Mouse (Mus musculus) liver, embryonic 12.5 days (tissue): ENCODE results near the gene Tmem150b. TPM values are rescaled to one million over a fixed set of nuclear protein-coding genes. Genes with fewer than 3 reads are reported as not detected.

Source experiments
- ATAC-seq: fragments of 200-750 bp; cut with Nextera tagmentation; 2 replicates; pipeline ENCODE4 v1.8.0; 2017; ENCODE audit warnings: moderate number of reproducible peaks, mild to moderate bottlenecking, moderate library complexity
- H3K27ac ChIP-seq: fragments of 300-500 bp; sonication (generic); 2 replicates; pipeline ENCODE4 v1.5.1; 2016; ENCODE audit warnings: mild to moderate bottlenecking
- H3K27me3 ChIP-seq: fragments of 300-500 bp; sonication (generic); replicated peaks from 2 replicates; pipeline ENCODE4 v1.6.1; 2016; ENCODE audit warnings: mild to moderate bottlenecking, moderate library complexity
- H3K36me3 ChIP-seq: fragments of 300-500 bp; sonication (generic); 2 replicates; pipeline ENCODE4 v1.6.1; 2016; ENCODE audit warnings: mild to moderate bottlenecking, moderate library complexity
- H3K4me1 ChIP-seq: fragments of 300-500 bp; sonication (generic); 2 replicates; pipeline ENCODE4 v1.6.1; 2016
- H3K4me2 ChIP-seq: fragments of 300-500 bp; sonication (generic); 2 replicates; pipeline ENCODE4 v1.6.1; 2016; ENCODE audit warnings: mild to moderate bottlenecking, moderate library complexity
- H3K4me3 ChIP-seq: fragments of 300-500 bp; sonication (generic); 2 replicates; pipeline ENCODE4 v1.5.1; 2016; ENCODE audit warnings: mild to moderate bottlenecking, moderate library complexity
- H3K9ac ChIP-seq: fragments of 300-500 bp; sonication (generic); 2 replicates; pipeline ENCODE4 v1.6.1; 2016; ENCODE audit warnings: mild to moderate bottlenecking, moderate library complexity
- H3K9me3 ChIP-seq: fragments of 300-500 bp; sonication (generic); replicated peaks from 2 replicates; pipeline ENCODE4 v1.6.1; 2016; ENCODE audit warnings: mild to moderate bottlenecking, moderate library complexity
- WGBS: fragments of 180-500 bp; shearing (Covaris S2); methylation state at CpG from one replicate; pipeline ENCODE4 v1.1.7; 2016; ENCODE audit not compliant: insufficient replicate concordance; 5-methylcytosine and 5-hydroxymethylcytosine counted together
- polyA plus RNA-seq: library from polyadenylated mRNA; unstranded; fragments of >200 nt; fragmentation: Nextera tagmentation; extraction: Ambion mirVana; gene quantifications from 2 replicates; pipeline ENCODE4 v1.2.1, GENCODE M21; 2016

The Tmem150b gene
- polyA plus RNA-seq, 1 experiment from 2014 or later, result 0.12 TPM

GRCm38 (mm10) chr7:4658128-4658907, 66.7 kb downstream of the Tmem150b start:
- peak overlapping the region; percentile 97 for H3K9ac ChIP-seq
- under 1% methylated on average over 78 of the region's 78 CpGs for WGBS
- peaks cover 40% of the 10 kb centered on the region for H3K36me3 ChIP-seq
- peak overlapping the region; percentile 90 for H3K4me2 ChIP-seq
- H3K9me3 ChIP-seq, result no peaks in the 10 kb centered on the region
- ATAC-seq, result peak; percentile 58
- H3K4me1 ChIP-seq, result peaks cover 66% of the 10 kb centered on the region
- H3K27ac ChIP-seq, result peak overlapping the region; percentile 90
- no peaks in the 10 kb centered on the region for H3K27me3 ChIP-seq
- H3K4me3 ChIP-seq, result peak overlapping the region; percentile 88

- Histone ChIP-seq H3K36me3 (peaks cover 42% of the 10 kb centered on the region), H3K4me3 (peak overlapping the region; percentile 88), H3K27me3 (no peaks in the 10 kb centered on the region), H3K9ac (peak overlapping the region; percentile 97), H3K4me1 (peaks cover 68% of the 10 kb centered on the region), H3K4me2 (peak overlapping the region; percentile 90), H3K9me3 (no peaks in the 10 kb centered on the region), H3K27ac (peak overlapping the region; percentile 90)
- ATAC-seq, result no peak
- 36% methylated on average over 9 of the region's 9 CpGs for WGBS
Observed at GRCm38 (mm10) chr7:4657521-4658127, 67.4 kb downstream of the Tmem150b start.

Other genes starting within 250 kb of the Tmem150b start
- 41.1 and 42.9 TPM in 2 replicates for gene Ppp1r12c, start 223.6 kb downstream of the Tmem150b start, polyA plus RNA-seq
- gene Tnnt1, start 208.9 kb downstream of the Tmem150b start, polyA plus RNA-seq, result 13.7 and 17.9 TPM in 2 replicates
- gene Tnni3, start 201.0 kb downstream of the Tmem150b start, polyA plus RNA-seq, result 1.7 and 1.8 TPM in 2 replicates
- 0.24 and 0.26 TPM in 2 replicates for gene Dnaaf3, start 192.8 kb downstream of the Tmem150b start, polyA plus RNA-seq
- 0.84 and 1.3 TPM in 2 replicates for gene Syt5, start 177.7 kb downstream of the Tmem150b start, polyA plus RNA-seq
- gene Ptprh, start 121.2 kb downstream of the Tmem150b start, polyA plus RNA-seq, result not detected in 2 replicates
- gene Tmem86b, start 93.8 kb downstream of the Tmem150b start, polyA plus RNA-seq, result 25.7 and 26.1 TPM in 2 replicates
- 12.0 and 12.7 TPM in 2 replicates for gene Ppp6r1, start 66.2 kb downstream of the Tmem150b start, polyA plus RNA-seq
- 90.8 and 95.6 TPM in 2 replicates for gene Hspbp1, start 40.2 kb downstream of the Tmem150b start, polyA plus RNA-seq
- gene Brsk1, start 34.6 kb downstream of the Tmem150b start, polyA plus RNA-seq, result 0.19 and 0.29 TPM in 2 replicates
- gene Kmt5c, start 14.9 kb upstream of the Tmem150b start, polyA plus RNA-seq, result 79.0 and 79.5 TPM in 2 replicates
- gene Cox6b2, start 27.8 kb upstream of the Tmem150b start, polyA plus RNA-seq, result 152 and 159 TPM in 2 replicates
- not detected in 2 replicates for gene Fam71e2, start 46.1 kb upstream of the Tmem150b start, polyA plus RNA-seq
- gene Il11, start 57.6 kb upstream of the Tmem150b start, polyA plus RNA-seq, result 0.06 TPM in 1 of 2 replicates, not detected in the other
- 0.46 TPM in 1 of 2 replicates, not detected in the other for gene Tmem190, start 57.7 kb upstream of the Tmem150b start, polyA plus RNA-seq
- 18.9 and 19.2 TPM in 2 replicates for gene Tmem238, start 64.4 kb upstream of the Tmem150b start, polyA plus RNA-seq
- gene Rpl28, start 67.6 kb upstream of the Tmem150b start, polyA plus RNA-seq, result 397 and 413 TPM in 2 replicates
- 353 and 370 TPM in 2 replicates for gene Ube2s, start 87.3 kb upstream of the Tmem150b start, polyA plus RNA-seq
- gene Shisa7, start 119.4 kb upstream of the Tmem150b start, polyA plus RNA-seq, result not detected in 2 replicates
- gene Isoc2b, start 145.0 kb upstream of the Tmem150b start, polyA plus RNA-seq, result 3.5 and 3.9 TPM in 2 replicates
- gene Isoc2a, start 151.9 kb upstream of the Tmem150b start, polyA plus RNA-seq, result 0.62 and 0.95 TPM in 2 replicates
- 0.10 TPM in 1 of 2 replicates, not detected in the other for gene Gm36210, start 181.3 kb upstream of the Tmem150b start, polyA plus RNA-seq
- 2.4 and 2.7 TPM in 2 replicates for gene Zfp628, start 190.0 kb upstream of the Tmem150b start, polyA plus RNA-seq
- 0.54 and 0.67 TPM in 2 replicates for gene Nat14, start 196.8 kb upstream of the Tmem150b start, polyA plus RNA-seq
- gene Ssc5d, start 200.5 kb upstream of the Tmem150b start, polyA plus RNA-seq, result 0.13 and 0.19 TPM in 2 replicates
- not detected in 2 replicates for gene Sbk2, start 239.2 kb upstream of the Tmem150b start, polyA plus RNA-seq
- not detected in 2 replicates for gene Sbk3, start 245.9 kb upstream of the Tmem150b start, polyA plus RNA-seq